Mouse (Mus musculus) cerebellum, postnatal 25 days (tissue): ENCODE data around the gene Dnmt1.
A peak's percentile ranks its signal among the peaks of the same experiment; 100 is the strongest.
"Not testable (repeated sequence)": the region's sequence is repeated elsewhere in the genome, so short reads cannot be mapped to it uniquely, and the experiment has no call there.

Experiments used
- DNase-seq, 2 experiments: peaks; one replicate each; pipeline ENCODE4 v3.0.0; 2021; ENCODE audit warnings: mixed read lengths in 2 of 2

Dnmt1 gene

GRCm38 (mm10) chr9:20959430-20959938 is at the start of gene Dnmt1:
TSS of gene Dnmt1 (minus strand) at chr9:20959888.
- no peak for DNase-seq

GRCm38 (mm10) chr9:21008007-21008406 is 48.3 kb upstream of the Dnmt1 start:
- DNase-seq: no peak

GRCm38 (mm10) chr9:21007313-21007952 is 47.7 kb upstream of the Dnmt1 start:
- no peak for DNase-seq

- peak; percentile 95 to 96 for DNase-seq
Measured at GRCm38 (mm10) chr9:21002627-21003551, 43.2 kb upstream of the Dnmt1 start, which contains the start of gene Mrpl4. TSS of gene Mrpl4 (plus strand) at chr9:21002738.

GRCm38 (mm10) chr9:21002270-21002626 is 42.6 kb upstream of the Dnmt1 start:
- DNase-seq: peak in 1 of 2 experiments; percentile 26

GRCm38 (mm10) chr9:21001651-21002200 is 42.0 kb upstream of the Dnmt1 start:
- no peak for DNase-seq

- DNase-seq: peak in 1 of 2 experiments; percentile 32
Measured at GRCm38 (mm10) chr9:21000811-21001210, 41.1 kb upstream of the Dnmt1 start.

- not testable (repeated sequence) for DNase-seq
Measured at GRCm38 (mm10) chr9:20998337-20998736, 38.6 kb upstream of the Dnmt1 start.

- DNase-seq: no peak
Measured at GRCm38 (mm10) chr9:20997065-20997464, 37.4 kb upstream of the Dnmt1 start.

GRCm38 (mm10) chr9:20995069-20995468 is 35.4 kb upstream of the Dnmt1 start:
- no peak for DNase-seq

GRCm38 (mm10) chr9:20993165-20993898 is 33.6 kb upstream of the Dnmt1 start:
- DNase-seq: no peak

- no peak for DNase-seq
Measured at GRCm38 (mm10) chr9:20991587-20991986, 31.9 kb upstream of the Dnmt1 start.

GRCm38 (mm10) chr9:20990861-20991260 is 31.2 kb upstream of the Dnmt1 start:
- DNase-seq: peak in 1 of 2 experiments; percentile 46

GRCm38 (mm10) chr9:20987953-20988352 is 28.3 kb upstream of the Dnmt1 start:
- no peak for DNase-seq

- DNase-seq: no peak
Measured at GRCm38 (mm10) chr9:20986952-20987686, 27.4 kb upstream of the Dnmt1 start.

GRCm38 (mm10) chr9:20983169-20983568 is 23.5 kb upstream of the Dnmt1 start:
- DNase-seq: no peak

GRCm38 (mm10) chr9:20982171-20982570 is 22.5 kb upstream of the Dnmt1 start:
- DNase-seq: no peak

GRCm38 (mm10) chr9:20979769-20980168 is 20.1 kb upstream of the Dnmt1 start:
- DNase-seq: no peak

- DNase-seq: no peak
Measured at GRCm38 (mm10) chr9:20979181-20979580, 19.5 kb upstream of the Dnmt1 start.

- no peak for DNase-seq
Measured at GRCm38 (mm10) chr9:20978409-20979095, 18.9 kb upstream of the Dnmt1 start.

- no peak for DNase-seq
Measured at GRCm38 (mm10) chr9:20976961-20977689, 17.4 kb upstream of the Dnmt1 start.
